Mouse (Mus musculus): ENCODE results near the gene Lyzl4. TPM values are rescaled to one million over a fixed set of nuclear protein-coding genes. Genes with fewer than 3 reads are reported as not detected.

Gene Lyzl4
- polyA plus RNA-seq, 1 experiment = not detected

DNA sequence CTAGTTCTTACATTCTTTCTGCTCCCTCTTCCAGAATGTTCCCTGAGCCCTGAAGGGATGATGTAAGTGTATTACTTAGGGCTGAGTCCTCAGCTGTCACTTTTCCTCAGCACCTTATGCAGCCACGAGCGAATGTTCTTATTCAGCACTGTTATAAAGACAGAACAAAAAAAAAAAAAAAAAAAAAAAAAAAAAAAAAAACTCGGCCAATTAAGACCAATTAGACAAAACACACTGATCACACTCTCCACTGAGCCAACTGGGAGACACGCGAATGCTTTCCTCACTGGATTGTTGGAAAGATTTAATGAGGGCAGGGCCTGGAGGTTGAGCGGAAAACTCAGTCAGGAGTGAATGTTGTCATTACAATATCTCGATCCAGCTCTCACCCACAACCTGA is 81.4 kb downstream of the Lyzl4 start:
- no peak for TF ChIP-seq TAL1 (IDR thresholded peaks at IDR 0.05; ENCODE audit: low read length)
- TF ChIP-seq GATA1 (IDR thresholded peaks at IDR 0.05; ENCODE audit: low read length) = no peak
- Histone ChIP-seq H3K36me3 (ENCODE audit: control insufficient read depth) (no peaks in the 10 kb centered on the region), H3K9me3 (ENCODE audit: control insufficient read depth, low read length) (no peaks in the 10 kb centered on the region), H3K4me3 (replicated peaks) (no peak overlapping the region), H3K27me3 (ENCODE audit: control insufficient read depth) (no peaks in the 10 kb centered on the region), H3K4me1 (ENCODE audit: control insufficient read depth) (no peaks in the 10 kb centered on the region)

DNA sequence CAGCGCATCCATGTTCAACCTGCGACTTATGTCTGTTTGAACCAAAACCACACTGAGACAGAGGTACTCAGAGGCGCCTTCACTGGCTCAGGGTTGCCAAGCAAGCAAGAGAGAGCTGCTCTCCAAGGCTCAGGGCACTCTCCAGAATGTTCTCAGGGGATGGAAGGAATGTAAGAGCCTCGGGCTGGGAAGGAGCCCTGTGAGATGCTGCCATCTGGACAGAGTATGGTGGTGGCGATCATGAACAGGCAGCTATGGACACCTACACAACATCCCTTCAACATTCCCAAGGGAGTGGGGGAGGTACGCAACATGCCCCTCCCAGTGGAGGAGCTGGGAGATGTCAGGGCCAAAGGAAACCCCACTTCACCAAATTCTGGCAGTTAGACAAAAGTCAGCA is 83.7 kb downstream of the Lyzl4 start:
- Histone ChIP-seq H3K9me3 (ENCODE audit: control insufficient read depth, low read length) (no peaks in the 10 kb centered on the region), H3K27me3 (ENCODE audit: control insufficient read depth) (no peaks in the 10 kb centered on the region), H3K4me3 (replicated peaks) (no peak overlapping the region), H3K4me1 (ENCODE audit: control insufficient read depth) (no peaks in the 10 kb centered on the region), H3K36me3 (ENCODE audit: control insufficient read depth) (no peaks in the 10 kb centered on the region)
- TF ChIP-seq GATA1 (IDR thresholded peaks at IDR 0.05; ENCODE audit: low read length) = no peak
- TF ChIP-seq TAL1 (IDR thresholded peaks at IDR 0.05; ENCODE audit: low read length) = no peak

DNA sequence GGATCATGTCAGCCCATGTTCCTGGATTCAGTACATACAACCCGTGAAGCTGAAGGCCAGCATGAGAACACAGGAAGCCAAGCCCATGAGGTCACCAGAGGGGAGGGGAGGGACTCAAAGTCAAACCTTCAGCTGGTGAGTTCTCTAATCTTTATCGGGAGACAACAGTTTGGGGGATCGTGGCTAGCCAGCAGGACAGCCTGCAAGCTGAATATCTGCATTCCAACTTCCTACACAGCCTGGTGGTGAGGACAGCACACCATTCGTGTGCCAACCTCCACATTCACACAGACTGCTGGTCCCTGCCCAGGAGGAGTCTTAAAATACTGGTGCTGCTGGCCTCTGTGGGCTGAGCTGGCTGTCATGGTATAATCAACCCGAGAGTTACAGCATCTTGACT is 85.0 kb downstream of the Lyzl4 start:
- Histone ChIP-seq H3K27me3 (ENCODE audit: control insufficient read depth) (no peaks in the 10 kb centered on the region), H3K9me3 (ENCODE audit: control insufficient read depth, low read length) (no peaks in the 10 kb centered on the region), H3K4me3 (replicated peaks) (no peak overlapping the region), H3K4me1 (ENCODE audit: control insufficient read depth) (no peaks in the 10 kb centered on the region), H3K36me3 (ENCODE audit: control insufficient read depth) (no peaks in the 10 kb centered on the region)
- no peak for TF ChIP-seq GATA1 (IDR thresholded peaks at IDR 0.05; ENCODE audit: low read length)

DNA sequence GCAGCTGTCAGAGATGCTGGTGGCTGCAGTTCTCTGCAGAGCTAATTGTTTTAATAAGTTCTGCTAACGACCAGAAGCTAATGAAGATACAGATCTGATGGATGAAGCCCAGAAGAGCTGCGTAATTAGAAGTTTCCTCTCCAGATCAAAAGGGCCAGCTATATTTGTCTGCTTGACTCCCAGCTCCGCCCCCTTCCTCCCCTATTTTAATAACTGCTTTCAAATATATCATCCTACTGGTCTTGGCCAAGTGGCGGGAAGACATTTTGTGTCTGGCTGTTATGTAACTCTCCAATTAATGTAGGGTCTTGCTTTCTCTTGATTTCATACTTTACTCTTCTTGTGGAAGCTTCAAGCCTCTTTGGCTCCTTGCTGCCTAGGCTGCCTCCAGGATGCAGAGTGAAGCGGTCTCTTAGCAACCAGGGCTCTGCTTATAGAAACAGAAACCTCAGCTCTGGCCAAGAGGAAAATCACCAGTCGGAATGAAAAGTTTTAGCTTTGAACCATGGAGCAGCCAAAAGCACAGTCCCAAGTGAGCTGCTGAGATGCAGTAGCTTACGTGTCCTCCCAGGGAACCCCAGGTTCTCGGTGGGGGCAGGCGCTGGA is 86.4 kb downstream of the Lyzl4 start:
- no peak for TF ChIP-seq GATA1 (IDR thresholded peaks at IDR 0.05; ENCODE audit: low read length)
- TF ChIP-seq TAL1 (IDR thresholded peaks at IDR 0.05; ENCODE audit: low read length) = no peak

DNA sequence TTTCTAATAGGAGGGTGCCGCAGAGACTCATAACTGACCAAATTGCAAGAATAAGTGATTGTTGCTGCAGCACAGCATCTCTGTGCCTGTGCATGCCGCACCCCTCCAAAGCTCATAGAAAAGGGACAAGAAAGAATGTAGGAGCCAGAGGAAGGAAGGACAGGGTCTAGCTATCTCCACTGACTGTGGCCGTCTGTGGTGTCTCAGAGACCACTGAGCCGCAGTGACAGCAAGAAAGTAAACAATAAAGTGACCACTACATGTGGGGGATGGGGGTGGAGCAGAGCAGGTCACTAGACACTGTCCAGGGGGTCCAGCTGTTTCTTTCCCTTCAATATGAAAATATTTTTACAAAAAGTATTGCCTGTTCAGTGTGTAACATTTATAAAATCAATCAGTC is 88.3 kb downstream of the Lyzl4 start:
- H3K9me3 ChIP-seq (ENCODE audit: control insufficient read depth, low read length) = no peaks in the 10 kb centered on the region
- no peaks in the 10 kb centered on the region for H3K27me3 ChIP-seq (ENCODE audit: control insufficient read depth)
- no peak overlapping the region for H3K4me3 ChIP-seq (replicated peaks)
- 0 out of 2 replicates have a peak, but pooled peaks cover 2% of the 10 kb centered on the region for H3K4me1 ChIP-seq (ENCODE audit: control insufficient read depth)
- TF ChIP-seq TAL1 (IDR thresholded peaks at IDR 0.05; ENCODE audit: low read length) = no peak
- TF ChIP-seq GATA1 (IDR thresholded peaks at IDR 0.05; ENCODE audit: low read length) = no peak
- H3K36me3 ChIP-seq (ENCODE audit: control insufficient read depth) = no peaks in the 10 kb centered on the region

More for the DNA sequence above, 86.4 kb downstream of the Lyzl4 start:
- Histone ChIP-seq H3K4me1 (ENCODE audit: control insufficient read depth) (no peaks in the 10 kb centered on the region), H3K9me3 (ENCODE audit: control insufficient read depth, low read length) (no peaks in the 10 kb centered on the region), H3K27me3 (ENCODE audit: control insufficient read depth) (no peaks in the 10 kb centered on the region), H3K4me3 (replicated peaks) (no peak overlapping the region), H3K36me3 (ENCODE audit: control insufficient read depth) (no peaks in the 10 kb centered on the region)

DNA sequence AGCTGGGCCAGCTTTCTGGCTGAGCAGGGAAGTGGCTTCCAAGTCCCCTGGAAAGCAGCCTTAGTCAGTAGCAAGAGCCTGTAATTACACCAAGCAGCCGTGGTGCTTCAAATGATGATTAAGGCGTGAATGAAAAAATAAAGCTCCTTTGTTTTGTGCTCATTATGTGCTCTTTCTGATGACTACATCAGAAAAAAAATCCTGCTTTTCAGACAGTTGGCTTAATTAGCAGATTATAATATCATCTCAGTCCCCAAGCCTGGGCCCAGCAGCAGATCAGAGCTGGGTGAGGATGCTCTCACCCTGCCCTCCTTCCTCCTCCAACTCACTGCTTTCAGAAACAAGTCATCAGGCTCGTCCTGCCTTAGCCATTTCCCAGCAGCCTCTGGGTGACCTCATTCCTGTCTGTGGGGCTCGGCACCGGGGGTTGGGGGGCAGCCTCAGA is 91.5 kb downstream of the Lyzl4 start:
- H3K36me3 ChIP-seq (ENCODE audit: control insufficient read depth) = no peaks in the 10 kb centered on the region
- TF ChIP-seq TAL1 (IDR thresholded peaks at IDR 0.05; ENCODE audit: low read length) (no peak), GATA1 (IDR thresholded peaks at IDR 0.05; ENCODE audit: low read length) (no peak)
- H3K4me3 ChIP-seq (replicated peaks) = no peak overlapping the region

DNA sequence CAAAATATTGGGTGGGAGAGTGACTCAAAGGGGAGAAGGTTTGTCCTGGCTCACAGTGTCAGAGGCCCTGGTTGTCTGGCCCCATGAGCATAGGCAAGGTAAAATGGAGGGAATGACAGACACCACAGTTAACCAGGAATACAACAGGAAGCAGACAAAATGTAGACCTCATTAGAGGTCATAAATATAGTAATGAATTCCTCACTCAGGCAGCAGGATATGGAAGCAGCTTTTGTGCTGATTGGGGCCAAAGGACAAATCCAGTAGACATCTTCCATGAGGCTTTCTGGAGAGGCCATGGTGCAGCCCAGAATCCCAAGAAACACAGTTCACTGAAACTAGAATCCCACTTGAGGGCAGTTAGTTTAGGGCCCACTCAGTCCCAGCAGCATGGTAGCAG is 92.5 kb downstream of the Lyzl4 start:
- Histone ChIP-seq H3K4me1 (ENCODE audit: control insufficient read depth) (0 out of 2 replicates have a peak, but pooled peaks cover 2% of the 10 kb centered on the region), H3K9me3 (ENCODE audit: control insufficient read depth, low read length) (no peaks in the 10 kb centered on the region), H3K36me3 (ENCODE audit: control insufficient read depth) (no peaks in the 10 kb centered on the region), H3K4me3 (replicated peaks) (no peak overlapping the region), H3K27me3 (ENCODE audit: control insufficient read depth) (no peaks in the 10 kb centered on the region)
- TF ChIP-seq TAL1 (IDR thresholded peaks at IDR 0.05; ENCODE audit: low read length) (no peak), GATA1 (IDR thresholded peaks at IDR 0.05; ENCODE audit: low read length) (no peak)

More for the DNA sequence above, 91.5 kb downstream of the Lyzl4 start:
- no peaks in the 10 kb centered on the region for H3K9me3 ChIP-seq (ENCODE audit: control insufficient read depth, low read length)
- 0 out of 2 replicates have a peak, but pooled peaks cover 2% of the 10 kb centered on the region for H3K4me1 ChIP-seq (ENCODE audit: control insufficient read depth)
- H3K27me3 ChIP-seq (ENCODE audit: control insufficient read depth) = no peaks in the 10 kb centered on the region

DNA sequence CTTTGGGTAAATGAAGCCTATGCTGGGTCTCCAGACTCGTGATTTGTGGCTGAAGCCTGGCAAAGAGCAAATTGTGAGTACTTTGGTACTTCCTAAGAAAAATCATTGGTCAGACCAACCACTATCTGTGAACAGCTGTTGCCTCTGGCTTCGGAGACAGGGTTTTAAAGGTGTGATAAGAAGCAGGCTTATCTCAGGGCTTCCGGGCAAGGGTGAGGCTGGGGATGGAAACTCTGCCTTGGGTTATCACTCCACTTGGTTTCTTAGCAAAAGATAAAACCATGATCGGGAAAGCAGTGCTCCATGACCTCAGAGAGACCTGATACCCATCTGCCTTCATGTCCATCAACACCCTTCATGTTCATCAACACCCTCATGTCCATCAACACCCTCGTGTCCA is 92.9 kb downstream of the Lyzl4 start:
- H3K36me3 ChIP-seq (ENCODE audit: control insufficient read depth) = no peaks in the 10 kb centered on the region
- H3K9me3 ChIP-seq (ENCODE audit: control insufficient read depth, low read length) = no peaks in the 10 kb centered on the region
- no peak for TF ChIP-seq GATA1 (IDR thresholded peaks at IDR 0.05; ENCODE audit: low read length)
- no peaks in the 10 kb centered on the region for H3K27me3 ChIP-seq (ENCODE audit: control insufficient read depth)
- 0 out of 2 replicates have a peak, but pooled peaks cover 2% of the 10 kb centered on the region for H3K4me1 ChIP-seq (ENCODE audit: control insufficient read depth)
- H3K4me3 ChIP-seq (replicated peaks) = no peak overlapping the region

DNA sequence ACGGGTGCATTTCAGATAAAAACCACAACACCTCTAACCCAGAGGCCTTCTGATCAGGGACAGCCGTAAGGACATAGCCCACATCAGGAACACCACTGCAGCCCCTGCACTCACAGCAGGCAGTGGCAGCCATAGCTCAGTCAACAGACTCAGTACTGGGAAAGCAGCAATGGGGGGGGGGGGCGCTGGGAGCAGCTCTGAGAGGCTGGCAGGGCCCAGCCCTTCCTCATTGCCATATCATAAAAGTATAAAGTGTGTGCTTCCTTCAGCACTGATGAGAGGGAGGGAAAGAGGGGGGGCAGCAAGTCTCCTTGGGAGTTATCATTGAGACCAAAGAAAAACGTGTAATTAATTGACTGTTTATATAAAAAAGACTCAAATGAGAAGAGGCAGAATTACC is 94.5 kb downstream of the Lyzl4 start:
- H3K4me1 ChIP-seq (ENCODE audit: control insufficient read depth) = 0 out of 2 replicates have a peak, but pooled peaks cover 2% of the 10 kb centered on the region
- H3K4me3 ChIP-seq (replicated peaks) = no peak overlapping the region
- no peak for TF ChIP-seq GATA1 (IDR thresholded peaks at IDR 0.05; ENCODE audit: low read length)
- TF ChIP-seq TAL1 (IDR thresholded peaks at IDR 0.05; ENCODE audit: low read length) = no peak
- H3K27me3 ChIP-seq (ENCODE audit: control insufficient read depth) = no peaks in the 10 kb centered on the region
- H3K9me3 ChIP-seq (ENCODE audit: control insufficient read depth, low read length) = no peaks in the 10 kb centered on the region
- no peaks in the 10 kb centered on the region for H3K36me3 ChIP-seq (ENCODE audit: control insufficient read depth)

DNA sequence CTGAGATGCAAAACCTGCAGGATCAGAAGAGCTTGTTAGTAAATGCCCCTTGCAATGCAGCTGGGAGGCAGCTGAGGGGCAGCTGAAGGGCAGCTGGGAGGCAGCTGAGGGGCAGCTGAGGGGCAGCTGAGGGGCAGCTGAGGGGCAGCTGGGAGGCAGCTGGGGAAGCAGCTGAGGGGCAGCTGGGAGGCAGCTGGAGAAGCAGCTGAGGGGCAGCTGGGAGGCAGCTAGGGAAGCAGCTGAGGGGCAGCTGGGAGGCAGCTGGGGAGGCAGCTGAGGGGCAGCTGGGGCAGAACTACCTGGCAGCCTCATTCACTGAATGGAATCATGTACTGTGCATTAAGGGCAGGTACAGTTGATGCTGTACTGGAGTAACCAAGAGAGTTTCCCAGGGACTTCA is 100.4 kb downstream of the Lyzl4 start:
- H3K4me3 ChIP-seq (replicated peaks) = no peak overlapping the region
- TF ChIP-seq GATA1 (IDR thresholded peaks at IDR 0.05; ENCODE audit: low read length) (no peak), TAL1 (IDR thresholded peaks at IDR 0.05; ENCODE audit: low read length) (no peak)

More for the DNA sequence above, 100.4 kb downstream of the Lyzl4 start:
- Histone ChIP-seq H3K4me1 (ENCODE audit: control insufficient read depth) (no peaks in the 10 kb centered on the region), H3K36me3 (ENCODE audit: control insufficient read depth) (no peaks in the 10 kb centered on the region), H3K27me3 (ENCODE audit: control insufficient read depth) (no peaks in the 10 kb centered on the region), H3K9me3 (ENCODE audit: control insufficient read depth, low read length) (peaks cover 3% of the 10 kb centered on the region; the same call in 1 of the 2 replicates)

All from erythroblast, embryonic 14.5 days (primary cell).